Mouse (Mus musculus) intestine, postnatal 0 days (tissue): ENCODE data around the gene Stx8. TPM values are rescaled to one million over a fixed set of nuclear protein-coding genes. Genes with fewer than 3 reads are reported as not detected.

ENCODE experiments used
- ATAC-seq: fragments of 200-750 bp; cut with Nextera tagmentation; 2 replicates; pipeline ENCODE4 v1.8.0; 2017; ENCODE audit warnings: mild to moderate bottlenecking, moderate TSS enrichment, moderate library complexity
- H3K27ac ChIP-seq: fragments of 300-500 bp; sonication (generic); 2 replicates; pipeline ENCODE4 v1.5.1; 2014; ENCODE audit warnings: mild to moderate bottlenecking, low read depth, low read length, moderate library complexity
- H3K27me3 ChIP-seq: fragments of 300-500 bp; sonication (generic); replicated peaks from 2 replicates; pipeline ENCODE4 v1.6.1; 2014; ENCODE audit warnings: low read length, mixed read lengths; ENCODE audit not compliant: control insufficient read depth, insufficient read depth
- H3K36me3 ChIP-seq: fragments of 300-500 bp; sonication (generic); 2 replicates; pipeline ENCODE4 v1.6.1; 2014; ENCODE audit warnings: mild to moderate bottlenecking, moderate library complexity; ENCODE audit not compliant: control insufficient read depth, insufficient read depth
- H3K4me1 ChIP-seq: fragments of 300-500 bp; sonication (generic); replicated peaks from 2 replicates; pipeline ENCODE4 v1.6.1; 2014; ENCODE audit warnings: antibody characterized with exemption, low read length, mixed read lengths; ENCODE audit not compliant: control insufficient read depth, insufficient read depth
- H3K4me2 ChIP-seq: fragments of 300-500 bp; sonication (generic); replicated peaks from 2 replicates; pipeline ENCODE4 v1.6.1; 2014; ENCODE audit warnings: low read depth, mild to moderate bottlenecking, moderate library complexity
- H3K4me3 ChIP-seq: fragments of 300-500 bp; sonication (generic); 2 replicates; pipeline ENCODE4 v1.5.1; 2014; ENCODE audit warnings: low read depth, low read length
- H3K9ac ChIP-seq: fragments of 300-500 bp; sonication (generic); 2 replicates; pipeline ENCODE4 v1.6.1; 2014; ENCODE audit warnings: mild to moderate bottlenecking, low read depth, low read length
- H3K9me3 ChIP-seq: fragments of 300-500 bp; sonication (generic); 2 replicates; pipeline ENCODE4 v1.6.1; 2016; ENCODE audit warnings: mixed run types; ENCODE audit not compliant: control insufficient read depth
- CTCF ChIP-seq: sonication (generic); IDR thresholded peaks from 2 replicates; pipeline ENCODE4 v1.5.1; 2016; ENCODE audit warnings: low read depth, mild to moderate bottlenecking, control low read depth, antibody characterized with exemption, moderate library complexity
- WGBS: fragments of 180-500 bp; shearing (Covaris S2); extraction: QIAGEN DNeasy Blood & Tissue Kit; methylation state at CpG from one replicate; pipeline ENCODE4 v1.1.7; 2014; 5-methylcytosine and 5-hydroxymethylcytosine counted together
- polyA plus RNA-seq: library from polyadenylated mRNA; unstranded; fragments of >200 nt; fragmentation: Nextera tagmentation; extraction: Ambion mirVana; gene quantifications from 2 replicates; pipeline ENCODE4 v1.2.1, GENCODE M21; 2015

Gene Stx8
- polyA plus RNA-seq, 1 experiment from 2014 or later: 79.1 TPM

GRCm38 (mm10) chr11:68185647-68186046 is 219.7 kb downstream of the Stx8 start:
- Histone ChIP-seq H3K4me2 (no peak overlapping the region), H3K9me3 (no peaks in the 10 kb centered on the region), H3K27ac (no peak overlapping the region), H3K36me3 (no peaks in the 10 kb centered on the region), H3K4me1 (no peaks in the 10 kb centered on the region; the same call in 1 of the 2 replicates), H3K27me3 (no peaks in the 10 kb centered on the region), H3K9ac (no peak overlapping the region), H3K4me3 (no peak overlapping the region)
- TF ChIP-seq CTCF: no peak
- ATAC-seq: no peak
- 93% methylated on average over 3 of the region's 3 CpGs for WGBS

- Histone ChIP-seq H3K4me1 (no peaks in the 10 kb centered on the region; the same call in 1 of the 2 replicates), H3K27me3 (no peaks in the 10 kb centered on the region), H3K27ac (no peak overlapping the region), H3K4me2 (no peak overlapping the region), H3K9ac (no peak overlapping the region), H3K4me3 (no peak overlapping the region), H3K9me3 (no peaks in the 10 kb centered on the region), H3K36me3 (no peaks in the 10 kb centered on the region)
- 63% methylated on average over 8 of the region's 8 CpGs for WGBS
- TF ChIP-seq CTCF: no peak
- peak; percentile 41; the same call in 1 of the 2 replicates for ATAC-seq
These were observed 221.2 kb downstream of the Stx8 start for GRCm38 (mm10) chr11:68187242-68187641.

DNA sequence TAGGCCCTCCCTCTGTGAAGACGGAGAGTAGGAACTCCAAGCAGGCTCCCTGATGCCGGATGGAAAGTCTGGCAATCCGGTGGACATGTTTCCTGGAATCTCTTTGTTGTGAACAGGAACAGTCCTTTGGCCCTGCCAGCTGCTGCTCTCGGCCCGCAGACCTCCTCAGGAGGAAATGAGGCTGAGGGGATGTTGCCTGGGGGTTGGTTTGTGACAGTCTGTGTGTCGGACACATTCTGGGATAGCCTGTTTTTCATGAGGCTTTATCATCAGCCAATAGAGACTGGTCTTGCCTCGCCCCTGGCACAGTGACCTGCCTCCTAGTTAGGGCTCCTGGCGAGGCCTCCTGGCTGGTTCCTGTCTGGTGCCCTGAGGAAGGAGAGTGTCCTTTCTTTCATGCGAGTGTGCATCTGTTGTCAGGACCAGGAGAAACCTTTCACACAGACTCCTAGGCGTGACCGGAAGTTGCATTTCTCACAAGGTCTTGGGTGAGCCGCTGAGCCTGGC is 222.8 kb downstream of the Stx8 start:
- no peak for ATAC-seq
- peak overlapping the region; percentile 28; the same call in 1 of the 2 replicates for H3K27ac ChIP-seq
- no peak for TF ChIP-seq CTCF
- H3K4me2 ChIP-seq: no peak overlapping the region
- no peaks in the 10 kb centered on the region for H3K27me3 ChIP-seq
- H3K4me3 ChIP-seq: no peak overlapping the region
- H3K36me3 ChIP-seq: 0 out of 2 replicates have a peak, but pooled peaks cover 2% of the 10 kb centered on the region
- WGBS: 67% methylated on average over 12 of the region's 12 CpGs
- H3K4me1 ChIP-seq: no peaks in the 10 kb centered on the region; the same call in 1 of the 2 replicates
- no peaks in the 10 kb centered on the region for H3K9me3 ChIP-seq
- no peak overlapping the region for H3K9ac ChIP-seq

DNA sequence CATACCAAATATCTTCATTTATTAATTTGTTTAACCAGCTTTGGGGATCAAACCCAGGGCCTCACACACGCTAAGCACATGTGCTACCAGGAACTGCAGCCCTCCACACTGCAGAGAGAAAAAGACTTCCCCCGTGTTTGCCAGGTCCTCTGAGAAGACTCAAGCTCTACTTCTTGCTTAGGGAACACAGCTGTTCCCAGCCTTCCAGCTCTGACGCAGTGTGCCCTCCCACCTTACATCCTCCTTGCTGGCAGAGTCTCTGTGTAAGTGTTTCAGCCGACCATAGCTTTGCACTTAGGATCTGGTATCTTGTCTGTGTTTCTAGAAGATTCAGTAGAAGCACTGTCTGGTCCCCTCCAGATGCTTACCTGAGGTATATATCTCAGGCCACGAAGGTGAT is 224.9 kb downstream of the Stx8 start:
- Histone ChIP-seq H3K27me3 (no peaks in the 10 kb centered on the region), H3K36me3 (0 out of 2 replicates have a peak, but pooled peaks cover 6% of the 10 kb centered on the region), H3K9me3 (no peaks in the 10 kb centered on the region), H3K27ac (no peak overlapping the region), H3K4me3 (no peak overlapping the region), H3K4me1 (no peaks in the 10 kb centered on the region; the same call in 1 of the 2 replicates), H3K9ac (no peak overlapping the region), H3K4me2 (no peak overlapping the region)
- no peak for TF ChIP-seq CTCF
- WGBS: 75% methylated on average over 5 of the region's 5 CpGs
- ATAC-seq: no peak

- Histone ChIP-seq H3K9me3 (no peaks in the 10 kb centered on the region), H3K9ac (no peak overlapping the region), H3K4me1 (peaks cover 4% of the 10 kb centered on the region; the same call in 1 of the 2 replicates), H3K4me2 (no peak overlapping the region), H3K4me3 (no peak overlapping the region), H3K27ac (no peak overlapping the region), H3K36me3 (0 out of 2 replicates have a peak, but pooled peaks cover 6% of the 10 kb centered on the region), H3K27me3 (no peaks in the 10 kb centered on the region)
- 66% methylated on average over 6 of the region's 6 CpGs for WGBS
- TF ChIP-seq CTCF: peak; percentile 53
- ATAC-seq: no peak
These were observed 229.2 kb downstream of the Stx8 start for GRCm38 (mm10) chr11:68195168-68195567.

DNA sequence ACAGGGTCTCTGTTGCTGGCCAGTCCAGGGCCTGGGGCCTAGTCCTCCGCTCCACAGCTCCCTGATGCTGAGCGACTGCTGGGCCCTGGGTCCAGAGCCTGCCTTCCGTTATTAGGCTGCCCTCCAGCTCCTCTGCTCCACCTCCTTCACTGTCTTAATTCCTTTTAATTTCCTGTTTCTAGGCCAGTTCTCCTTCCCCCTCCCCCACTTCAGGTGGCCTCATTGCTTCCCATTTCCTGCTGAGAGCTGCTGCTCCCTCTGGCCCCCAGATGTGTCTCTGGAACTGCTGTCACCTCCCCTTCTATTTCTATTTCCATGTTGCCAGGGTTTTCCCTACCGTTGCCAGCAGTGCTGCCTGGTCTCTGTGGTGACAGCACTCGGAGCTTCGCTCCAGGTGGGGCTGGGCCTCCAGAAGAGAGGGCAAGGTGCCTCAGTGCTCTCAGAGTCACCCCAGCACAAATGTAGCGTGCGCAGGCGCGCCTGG is 229.7 kb downstream of the Stx8 start:
- Histone ChIP-seq H3K27me3 (no peaks in the 10 kb centered on the region), H3K36me3 (0 out of 2 replicates have a peak, but pooled peaks cover 6% of the 10 kb centered on the region), H3K4me3 (no peak overlapping the region), H3K4me1 (peaks cover 4% of the 10 kb centered on the region; the same call in 1 of the 2 replicates), H3K9me3 (no peaks in the 10 kb centered on the region), H3K9ac (no peak overlapping the region), H3K4me2 (no peak overlapping the region), H3K27ac (no peak overlapping the region)
- no peak for TF ChIP-seq CTCF
- ATAC-seq: no peak
- 73% methylated on average over 10 of the region's 10 CpGs for WGBS
